Mouse (Mus musculus): ENCODE results near the gene Arhgef17. TPM values are rescaled to one million over a fixed set of nuclear protein-coding genes. Genes with fewer than 3 reads are reported as not detected.

The Arhgef17 gene
- polyA plus RNA-seq, 1 experiment from 2014 or later = 7.0 TPM

- Histone ChIP-seq H3K9me3 (no peaks in the 10 kb centered on the region), H3K36me3 (no peaks in the 10 kb centered on the region), H3K4me2 (peak within 1 kb of the TSS; percentile 97), H3K27me3 (no peaks in the 10 kb centered on the region), H3K4me3 (peak within 1 kb of the TSS; percentile 71), H3K4me1 (replicated peaks) (peaks cover 14% of the 10 kb centered on the region), H3K9ac (peak within 1 kb of the TSS; percentile 84), H3K27ac (replicated peaks) (peak within 1 kb of the TSS; percentile 84)
- under 1% methylated on average over 91 of the region's 91 CpGs for WGBS
- ATAC-seq (ENCODE audit: low read depth) = peak; percentile 93
Observed at GRCm38 (mm10) chr7:100862828-100863638, 68.9 kb downstream of the Arhgef17 start, which contains the start of gene Relt. Relt (minus strand) TSS chr7:100863446.

DNA sequence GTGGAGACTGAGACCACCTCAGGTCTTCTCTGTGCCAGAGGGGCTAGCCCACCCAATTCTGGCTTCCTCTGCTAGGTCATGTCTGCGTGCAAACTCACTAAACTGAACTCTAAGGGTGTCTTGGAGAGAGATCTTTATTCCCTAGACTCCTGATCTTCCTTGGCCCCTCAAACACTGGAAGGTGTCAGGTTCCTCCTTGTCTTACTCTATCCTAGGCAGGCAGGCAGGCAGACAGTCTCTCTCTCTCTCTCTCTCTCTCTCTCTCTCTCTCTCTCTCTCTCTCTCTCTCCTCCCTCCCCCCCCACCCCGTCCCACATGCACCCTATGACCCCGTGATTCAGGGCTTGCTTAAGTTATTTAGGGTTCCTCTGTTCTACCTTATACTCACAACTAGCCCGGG lies 69.6 kb downstream of the Arhgef17 start:
- no peaks in the 10 kb centered on the region for H3K9me3 ChIP-seq
- no peaks in the 10 kb centered on the region for H3K36me3 ChIP-seq
- H3K27ac ChIP-seq (replicated peaks) = no peak overlapping the region
- H3K4me3 ChIP-seq = peak overlapping the region; percentile 71
- no peaks in the 10 kb centered on the region for H3K27me3 ChIP-seq
- peaks cover 14% of the 10 kb centered on the region for H3K4me1 ChIP-seq (replicated peaks)
- 8% methylated on average over 4 of the region's 4 CpGs for WGBS
- peak overlapping the region; percentile 84 for H3K9ac ChIP-seq
- ATAC-seq (ENCODE audit: low read depth) = peak; percentile 10
- peak overlapping the region; percentile 97 for H3K4me2 ChIP-seq

- Histone ChIP-seq H3K4me1 (replicated peaks) (peaks cover 14% of the 10 kb centered on the region), H3K27ac (replicated peaks) (no peak overlapping the region), H3K27me3 (no peaks in the 10 kb centered on the region), H3K4me2 (no peak overlapping the region), H3K36me3 (no peaks in the 10 kb centered on the region), H3K4me3 (no peak overlapping the region), H3K9ac (no peak overlapping the region), H3K9me3 (no peaks in the 10 kb centered on the region)
- no peak for ATAC-seq (ENCODE audit: low read depth)
- WGBS = 90% methylated on average over 5 of the region's 5 CpGs
Observed at GRCm38 (mm10) chr7:100861209-100861608, 70.7 kb downstream of the Arhgef17 start.

DNA sequence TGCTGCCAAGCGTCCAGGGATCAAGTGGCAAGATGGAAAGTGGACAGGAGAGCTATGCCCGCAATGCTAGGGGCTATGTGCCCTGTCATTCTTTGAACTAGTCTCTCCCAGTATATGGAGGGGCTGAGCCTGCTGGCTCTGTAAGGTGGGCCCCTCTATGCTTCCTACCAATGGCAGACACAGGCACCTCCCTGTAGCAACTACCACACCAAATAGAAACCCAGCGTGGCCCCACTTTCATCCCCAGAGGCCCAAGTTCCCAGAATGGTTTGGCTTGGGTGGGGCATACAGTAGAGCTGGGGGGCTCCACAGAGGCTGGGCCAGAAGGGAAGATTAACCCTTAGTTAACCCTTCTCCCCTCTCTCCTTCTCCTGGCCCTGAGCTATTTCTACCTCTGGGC lies 71.5 kb downstream of the Arhgef17 start:
- no peaks in the 10 kb centered on the region for H3K36me3 ChIP-seq
- H3K27ac ChIP-seq (replicated peaks) = no peak overlapping the region
- no peaks in the 10 kb centered on the region for H3K9me3 ChIP-seq
- no peak overlapping the region for H3K4me2 ChIP-seq
- H3K4me1 ChIP-seq (replicated peaks) = peaks cover 16% of the 10 kb centered on the region
- H3K4me3 ChIP-seq = no peak overlapping the region
- 82% methylated on average over 3 of the region's 3 CpGs for WGBS
- H3K9ac ChIP-seq = no peak overlapping the region
- no peak for ATAC-seq (ENCODE audit: low read depth)
- no peaks in the 10 kb centered on the region for H3K27me3 ChIP-seq

GRCm38 (mm10) chr7:100855795-100856573 lies 75.9 kb downstream of the Arhgef17 start:
- Histone ChIP-seq H3K4me1 (replicated peaks) (peaks cover 23% of the 10 kb centered on the region), H3K4me2 (no peak overlapping the region), H3K9ac (no peak overlapping the region), H3K36me3 (no peaks in the 10 kb centered on the region), H3K27ac (replicated peaks) (no peak overlapping the region), H3K4me3 (no peak overlapping the region), H3K27me3 (no peaks in the 10 kb centered on the region), H3K9me3 (no peaks in the 10 kb centered on the region)
- 82% methylated on average over 5 of the region's 5 CpGs for WGBS
- ATAC-seq (ENCODE audit: low read depth) = no peak

GRCm38 (mm10) chr7:100855300-100855699 lies 76.6 kb downstream of the Arhgef17 start:
- peaks cover 24% of the 10 kb centered on the region for H3K4me1 ChIP-seq (replicated peaks)
- H3K27me3 ChIP-seq = no peaks in the 10 kb centered on the region
- H3K27ac ChIP-seq (replicated peaks) = no peak overlapping the region
- no peak overlapping the region for H3K4me3 ChIP-seq
- no peak overlapping the region for H3K4me2 ChIP-seq
- no peak for ATAC-seq (ENCODE audit: low read depth)
- H3K36me3 ChIP-seq = no peaks in the 10 kb centered on the region
- H3K9ac ChIP-seq = no peak overlapping the region
- H3K9me3 ChIP-seq = no peaks in the 10 kb centered on the region
- 47% methylated on average over 4 of the region's 4 CpGs for WGBS

DNA sequence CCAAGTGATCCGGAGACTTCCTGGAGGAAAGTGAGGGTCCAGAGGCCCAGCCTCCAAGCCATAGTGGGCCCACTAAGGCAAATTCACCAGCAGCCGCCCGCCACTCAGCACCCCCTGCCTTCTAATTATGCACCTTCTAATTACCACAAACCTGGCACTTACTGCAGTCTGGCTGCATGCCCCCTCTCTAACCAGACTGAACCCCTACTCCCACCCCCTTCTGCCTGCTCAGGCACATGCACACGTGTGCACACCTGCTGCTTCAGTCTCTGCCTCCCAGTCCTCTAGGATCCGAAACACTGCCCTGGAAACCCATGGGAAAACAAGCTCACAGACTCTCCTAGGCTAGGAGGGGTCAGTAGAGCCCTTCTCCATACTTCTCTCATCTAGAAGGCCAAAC lies 77.0 kb downstream of the Arhgef17 start:
- Histone ChIP-seq H3K27me3 (no peaks in the 10 kb centered on the region), H3K36me3 (no peaks in the 10 kb centered on the region), H3K4me1 (replicated peaks) (peaks cover 24% of the 10 kb centered on the region), H3K4me3 (no peak overlapping the region), H3K9me3 (no peaks in the 10 kb centered on the region), H3K4me2 (no peak overlapping the region), H3K9ac (no peak overlapping the region), H3K27ac (replicated peaks) (no peak overlapping the region)
- WGBS = 65% methylated on average over 5 of the region's 5 CpGs
- ATAC-seq (ENCODE audit: low read depth) = no peak

- peaks cover 24% of the 10 kb centered on the region for H3K4me1 ChIP-seq (replicated peaks)
- H3K4me2 ChIP-seq = no peak overlapping the region
- H3K27ac ChIP-seq (replicated peaks) = no peak overlapping the region
- H3K9ac ChIP-seq = no peak overlapping the region
- no peaks in the 10 kb centered on the region for H3K36me3 ChIP-seq
- no peaks in the 10 kb centered on the region for H3K9me3 ChIP-seq
- no peak for ATAC-seq (ENCODE audit: low read depth)
- no peaks in the 10 kb centered on the region for H3K27me3 ChIP-seq
- WGBS = 56% methylated on average over 6 of the region's 6 CpGs
- no peak overlapping the region for H3K4me3 ChIP-seq
Observed at GRCm38 (mm10) chr7:100854137-100854814, 77.6 kb downstream of the Arhgef17 start.

DNA sequence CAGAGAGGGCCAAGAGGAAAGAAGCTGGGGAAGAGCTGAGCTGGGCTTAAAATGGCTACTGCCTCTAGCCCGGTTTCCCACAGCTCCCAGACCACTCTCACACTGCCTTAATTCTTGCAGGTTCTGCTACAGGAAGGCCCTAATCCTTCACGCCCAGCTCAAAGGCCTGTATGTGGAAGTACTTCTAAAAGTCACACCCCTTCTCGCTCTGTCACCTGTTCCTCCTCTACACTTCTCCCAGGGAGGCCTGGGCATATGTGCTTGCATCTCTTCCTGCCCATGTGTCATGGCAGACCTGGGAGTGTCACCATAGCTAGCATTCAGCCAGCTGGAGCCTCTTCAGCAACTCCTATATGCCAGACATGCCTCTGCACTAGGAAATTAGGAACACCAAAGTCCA lies 78.5 kb downstream of the Arhgef17 start:
- no peak for ATAC-seq (ENCODE audit: low read depth)
- 81% methylated on average over 3 of the region's 3 CpGs for WGBS

DNA sequence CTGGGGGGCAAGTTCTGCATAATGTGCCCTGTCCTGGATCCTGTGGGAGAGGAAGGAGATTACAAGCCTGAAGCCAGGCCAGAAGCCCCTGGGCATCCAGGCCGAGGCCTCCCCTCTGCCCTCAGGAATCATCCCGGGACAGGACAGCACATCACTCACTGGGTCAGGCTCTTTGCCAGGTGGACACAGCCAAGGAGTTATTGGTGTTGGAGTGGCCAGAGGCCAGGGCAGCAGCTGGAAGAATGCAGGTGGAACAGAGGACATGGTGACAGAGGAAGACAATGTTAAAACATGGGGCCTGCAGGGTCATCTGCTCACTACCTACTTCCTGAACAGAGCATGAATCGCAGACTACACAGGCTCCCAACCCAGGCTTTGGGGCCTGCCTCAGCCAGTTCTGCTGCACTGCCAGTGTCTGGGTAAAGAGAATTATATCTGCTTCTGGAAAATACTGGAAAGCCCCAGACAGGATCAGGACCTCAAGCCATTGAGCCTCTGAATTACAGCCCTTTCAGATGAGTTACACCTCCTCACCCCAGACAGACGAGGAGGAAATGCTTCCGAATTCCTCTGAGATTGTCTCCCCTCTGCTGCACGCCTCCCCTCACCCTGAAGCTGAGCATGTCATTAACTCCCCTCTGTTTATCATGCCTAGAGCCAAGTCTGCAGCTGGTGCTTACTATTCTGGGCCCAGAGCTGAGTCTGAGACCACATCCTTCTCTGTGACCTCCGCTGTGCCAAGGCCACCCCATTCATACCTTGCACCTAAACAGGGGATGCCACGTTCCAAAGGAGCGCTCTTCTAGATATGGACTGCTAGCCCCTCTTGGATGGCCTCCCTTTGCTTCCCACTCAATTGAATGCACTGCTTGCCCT lies 80.2 kb downstream of the Arhgef17 start:
- WGBS = 57% methylated on average over 9 of the region's 9 CpGs
- no peaks in the 10 kb centered on the region for H3K9me3 ChIP-seq
- no peak for ATAC-seq (ENCODE audit: low read depth)

More for the DNA sequence above, 78.5 kb downstream of the Arhgef17 start:
- Histone ChIP-seq H3K27ac (replicated peaks) (no peak overlapping the region), H3K36me3 (no peaks in the 10 kb centered on the region), H3K4me2 (no peak overlapping the region), H3K4me1 (replicated peaks) (peaks cover 24% of the 10 kb centered on the region), H3K27me3 (no peaks in the 10 kb centered on the region), H3K9ac (no peak overlapping the region), H3K9me3 (no peaks in the 10 kb centered on the region), H3K4me3 (no peak overlapping the region)

DNA sequence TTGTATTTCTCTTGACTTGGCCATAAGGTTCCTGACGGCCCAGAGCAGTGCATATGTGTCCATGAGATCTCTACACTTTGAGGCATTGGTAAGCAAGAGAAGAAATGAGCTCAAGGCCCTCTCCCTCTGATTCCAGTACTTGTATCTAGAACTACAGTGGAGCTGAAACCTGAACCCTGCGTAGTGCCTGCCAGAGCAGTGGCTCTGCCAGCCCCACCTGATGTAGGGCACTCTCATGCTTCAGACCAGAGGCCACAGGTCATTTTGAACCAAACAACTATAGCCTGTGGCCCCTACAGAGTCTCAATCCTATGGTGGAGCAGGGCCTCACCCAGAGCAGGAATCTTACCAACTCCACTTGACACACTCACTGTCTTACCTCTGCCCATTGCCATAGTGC lies 82.4 kb downstream of the Arhgef17 start:
- no peaks in the 10 kb centered on the region for H3K27me3 ChIP-seq
- ATAC-seq (ENCODE audit: low read depth) = no peak
- 93% methylated on average over 2 of the region's 2 CpGs for WGBS
- H3K9ac ChIP-seq = no peak overlapping the region
- no peaks in the 10 kb centered on the region for H3K36me3 ChIP-seq
- H3K9me3 ChIP-seq = no peaks in the 10 kb centered on the region
- peaks cover 29% of the 10 kb centered on the region for H3K4me1 ChIP-seq (replicated peaks)
- H3K4me3 ChIP-seq = no peak overlapping the region
- H3K4me2 ChIP-seq = no peak overlapping the region
- no peak overlapping the region for H3K27ac ChIP-seq (replicated peaks)

More for the DNA sequence above, 80.2 kb downstream of the Arhgef17 start:
- Histone ChIP-seq H3K27me3 (no peaks in the 10 kb centered on the region), H3K9ac (no peak overlapping the region), H3K4me3 (no peak overlapping the region), H3K4me1 (replicated peaks) (peaks cover 24% of the 10 kb centered on the region), H3K4me2 (no peak overlapping the region), H3K36me3 (no peaks in the 10 kb centered on the region), H3K27ac (replicated peaks) (peak overlapping the region; percentile 52)
